Mouse (Mus musculus) gastrocnemius, postnatal 10 days (tissue): ENCODE results near the gene Naa11. TPM values are rescaled to one million over a fixed set of nuclear protein-coding genes. Genes with fewer than 3 reads are reported as not detected.

Source experiments
- DNase-seq: peaks from one replicate; pipeline ENCODE4 v3.0.0; 2021; ENCODE audit warnings: mixed read lengths
- total RNA-seq, 2 experiments: library from RNA; stranded (reverse); gene quantifications; 2 replicates each; pipeline ENCODE4 v1.2.3; 2021

Naa11 gene
- total RNA-seq, 2 experiments from 2014 or later, result not detected

DNA sequence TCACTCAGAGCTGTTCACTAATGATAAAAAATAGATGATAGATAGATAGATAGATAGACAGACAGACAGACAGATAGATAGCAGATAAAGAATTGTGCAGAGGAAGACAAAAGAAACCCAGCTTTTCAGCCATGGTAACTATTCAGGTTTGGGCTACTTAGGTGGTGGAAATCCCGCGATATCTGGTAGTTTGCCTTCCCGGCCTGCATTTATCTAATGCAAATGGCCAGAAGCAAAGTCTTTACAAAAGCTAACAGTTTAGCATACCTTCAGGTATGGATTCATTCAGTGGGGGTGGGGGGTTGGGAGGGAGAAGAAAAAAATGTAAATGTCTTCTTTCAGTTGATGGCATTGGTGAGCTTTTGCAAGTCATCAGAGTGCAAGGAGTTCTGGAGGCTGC, 48.0 kb downstream of the Naa11 start:
- no peak for DNase-seq

GRCm38 (mm10) chr5:97334794-97335193, 57.4 kb downstream of the Naa11 start:
- DNase-seq, result no peak

Other genes starting within 250 kb of the Naa11 start
- gene Gk2, start 64.6 kb upstream of the Naa11 start, total RNA-seq, result not detected